Mouse (Mus musculus): ENCODE data around the gene Prr14l.

GRCm38 (mm10) chr5:32745705-32746655, 108.1 kb downstream of the Prr14l start:
- TF ChIP-seq CTCF (IDR thresholded peaks at IDR 0.05; ENCODE audit: control insufficient read depth, insufficient read depth, insufficient replicate concordance, low read depth, low read length) (no peak), POLR2A (IDR thresholded peaks at IDR 0.05; ENCODE audit: control insufficient read depth, low read depth, low read length) (no peak)
